Mouse (Mus musculus) splenic B cell, adult 2 months (primary cell): ENCODE data around the gene Evc.

Experiments used
- DNase-seq: peaks from one replicate; pipeline ENCODE4 v3.0.0-alpha.2; 2011; ENCODE audit warnings: low read depth, low spot score
- H3K27me3 ChIP-seq: 2 replicates; pipeline ENCODE4 v1.6.1; 2012; ENCODE audit warnings: mild to moderate bottlenecking, low read length, moderate library complexity, mixed read lengths; ENCODE audit not compliant: control insufficient read depth, poor library complexity, insufficient read depth, severe bottlenecking
- H3K36me3 ChIP-seq: 2 replicates; pipeline ENCODE4 v1.6.1; 2012; ENCODE audit warnings: mild to moderate bottlenecking, low read length, moderate library complexity, mixed read lengths; ENCODE audit not compliant: control insufficient read depth, poor library complexity, insufficient read depth, severe bottlenecking

The Evc gene

DNA sequence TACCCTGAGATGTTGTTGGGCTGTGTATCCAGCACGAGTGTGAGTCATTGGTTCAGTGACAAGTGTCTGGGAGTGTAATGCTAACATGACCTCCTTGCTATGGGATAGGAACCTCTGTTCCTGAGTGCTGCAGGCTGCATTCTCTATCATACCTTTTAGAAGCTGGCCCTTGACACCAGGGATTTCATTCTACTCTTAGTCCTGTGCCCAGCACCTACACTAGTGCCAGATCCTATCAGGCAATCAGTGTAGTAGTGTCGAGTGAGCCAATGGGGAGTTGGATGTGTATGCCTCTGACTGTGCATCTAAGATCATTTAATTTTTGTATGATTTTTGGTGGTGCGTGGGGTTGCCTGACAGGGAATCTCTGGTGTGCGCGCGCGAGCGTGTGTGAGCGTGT lies 95.5 kb downstream of the Evc start:
- Histone ChIP-seq H3K36me3 (no peaks in the 10 kb centered on the region), H3K27me3 (0 out of 2 replicates have a peak, but pooled peaks cover 2% of the 10 kb centered on the region)
- no peak for DNase-seq

DNA sequence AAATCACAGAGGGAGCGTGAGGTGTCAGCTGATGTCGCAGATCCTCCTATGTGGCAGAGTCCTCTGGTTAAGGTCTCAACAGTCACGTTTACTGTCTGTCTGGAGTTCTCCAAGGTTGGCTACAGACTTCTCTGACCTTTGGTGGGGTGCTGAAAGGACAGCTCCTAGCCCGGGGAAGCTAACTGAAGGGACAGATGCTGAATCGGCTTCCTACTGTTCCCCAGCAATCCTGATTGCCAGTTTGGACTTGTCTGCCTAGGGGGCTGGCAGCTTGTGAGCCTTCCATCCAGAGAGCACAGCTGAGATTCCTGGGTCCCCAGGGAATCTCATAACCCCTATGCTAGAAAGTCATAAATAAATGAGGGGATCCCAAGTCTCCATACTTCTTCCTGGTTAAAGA lies 96.1 kb downstream of the Evc start:
- Histone ChIP-seq H3K27me3 (0 out of 2 replicates have a peak, but pooled peaks cover 2% of the 10 kb centered on the region), H3K36me3 (no peaks in the 10 kb centered on the region)
- no peak for DNase-seq
